Mouse (Mus musculus): ENCODE measurements around the gene Apoc2.

Apoc2 gene

DNA sequence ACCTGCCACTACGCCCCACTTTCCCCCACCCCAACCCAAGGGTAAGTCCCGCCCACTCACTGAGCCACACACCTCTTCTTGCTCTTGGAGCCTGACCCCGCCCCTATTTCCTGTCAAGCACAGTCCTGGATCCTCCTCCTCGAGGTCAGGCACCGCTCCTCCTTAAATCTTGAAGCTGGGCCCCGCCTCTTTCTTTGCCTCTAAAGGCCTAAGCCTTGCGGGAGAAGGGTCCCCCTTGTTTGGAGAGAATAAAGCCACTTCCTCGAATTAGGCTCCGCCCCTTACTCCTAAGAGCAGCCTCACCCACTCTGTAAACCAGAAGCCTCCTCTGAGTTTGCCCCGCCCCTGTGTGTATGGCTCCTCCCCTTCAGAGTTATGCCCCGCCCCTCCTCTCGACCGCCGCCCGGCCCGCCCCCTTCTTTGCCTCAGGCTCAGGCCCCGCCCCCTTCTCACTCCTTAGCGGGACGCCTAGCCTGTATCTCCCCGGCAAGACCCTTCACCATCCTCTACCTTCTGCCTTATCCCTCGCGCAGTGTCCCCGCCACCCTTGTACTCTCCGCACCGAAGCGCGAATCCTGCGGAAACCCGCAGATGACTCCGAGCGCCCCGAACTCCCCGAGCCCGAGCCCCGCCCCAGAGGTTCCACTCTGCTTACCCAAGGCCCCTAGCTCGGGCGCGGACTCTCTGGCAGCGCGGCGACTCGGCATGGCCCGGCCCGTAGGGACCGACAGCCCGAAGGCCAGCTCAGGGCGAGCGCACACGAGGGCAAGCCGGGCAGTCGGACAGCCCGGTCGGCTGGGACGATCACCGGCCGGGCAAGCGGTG lies 49.0 kb downstream of the Apoc2 start:
- peak; percentile 100 for DNase-seq (ENCODE audit: low read depth, low spot score)

DNA sequence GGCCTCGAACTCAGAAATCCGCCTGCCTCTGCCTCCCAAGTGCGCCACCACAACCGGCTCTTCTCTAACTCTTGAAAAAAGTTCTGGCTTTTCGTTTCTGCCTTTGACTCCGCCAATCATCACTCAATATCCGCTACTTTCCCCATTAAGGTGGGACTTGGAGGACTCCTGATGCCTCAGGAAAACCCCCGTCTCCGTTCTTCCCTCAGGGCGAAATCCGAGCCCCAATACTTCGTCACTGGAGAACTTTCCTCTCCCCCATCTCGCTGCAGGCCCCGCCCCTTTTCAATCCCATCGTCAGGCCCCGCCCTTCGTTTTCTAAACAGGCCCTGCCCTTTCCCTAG lies 49.6 kb downstream of the Apoc2 start:
- DNase-seq (ENCODE audit: low read depth, low spot score), result no peak

DNA sequence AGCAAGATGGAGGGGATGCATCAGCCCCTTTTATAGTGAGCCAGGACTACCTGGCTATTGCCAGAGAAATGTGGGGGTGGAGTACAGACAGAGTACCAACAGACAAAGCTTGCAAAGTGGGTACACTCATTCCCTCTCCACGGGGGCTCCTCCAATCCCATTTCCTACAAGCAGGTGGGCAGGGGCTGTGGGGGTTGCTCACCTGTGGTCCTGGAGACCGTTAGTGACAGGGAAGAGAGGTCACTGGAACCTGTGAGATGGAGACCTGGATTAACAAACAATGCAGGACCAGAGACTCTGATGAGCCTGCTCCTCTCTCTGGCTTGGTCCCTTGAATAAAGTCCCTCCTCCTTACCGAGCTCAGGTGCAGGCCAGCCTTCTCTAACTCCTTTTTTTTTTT lies 50.0 kb downstream of the Apoc2 start:
- peak; percentile 61 for DNase-seq (ENCODE audit: low read depth, low spot score)

DNA sequence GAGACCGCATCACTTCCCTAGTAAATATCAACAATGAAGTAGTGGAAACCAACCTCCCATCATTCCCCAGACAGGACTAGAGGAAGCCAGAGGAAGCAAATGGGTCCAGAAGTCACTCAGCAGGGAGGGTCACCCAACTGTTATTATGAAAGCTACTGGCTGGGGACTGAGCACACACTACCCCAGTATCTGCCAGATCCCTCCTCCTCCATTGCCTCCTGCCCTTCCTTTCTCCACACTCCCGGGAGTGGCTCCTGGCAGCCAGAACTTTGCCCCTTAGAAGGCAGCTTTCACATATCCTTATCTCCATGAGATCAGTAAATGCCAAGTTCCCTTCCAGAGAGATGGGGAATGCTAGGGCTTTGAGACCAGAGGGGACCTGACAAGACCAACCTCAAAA lies 54.3 kb downstream of the Apoc2 start:
- no peak for DNase-seq (ENCODE audit: low read depth, low spot score)

- DNase-seq (ENCODE audit: low read depth, low spot score), result peak; percentile 77
Observed at GRCm38 (mm10) chr7:19622241-19622640, 55.5 kb downstream of the Apoc2 start.
